Mouse (Mus musculus) stomach, adult 2 months (tissue): ENCODE results near the gene Obp2a. TPM values are rescaled to one million over a fixed set of nuclear protein-coding genes. Genes with fewer than 3 reads are reported as not detected.

Experiments
- polyA plus RNA-seq: library from polyadenylated mRNA; depleted of rRNA; stranded (reverse); fragments of >200 nt; gene quantifications from 2 replicates; pipeline ENCODE4 v1.2.3, GENCODE M21; 2012; rRNA removed

Obp2a gene
- polyA plus RNA-seq, result 0.59 and 2.0 TPM in 2 replicates

GRCm38 (mm10) chr2:25699743-25700142, at the start of gene Obp2a:
Gene Obp2a, plus strand, starts transcription at chr2:25700043.

GRCm38 (mm10) chr2:25652902-25653301, 46.9 kb upstream of the Obp2a start, which contains the start of gene Lcn8:
Gene Lcn8, plus strand, starts transcription at chr2:25653120.

GRCm38 (mm10) chr2:25657652-25658051, 42.2 kb upstream of the Obp2a start, which contains the start of gene Lcn5:
Gene Lcn5, plus strand, starts transcription at chr2:25657952.

GRCm38 (mm10) chr2:25676486-25676885, 23.4 kb upstream of the Obp2a start, which contains the start of gene Lcn6:
Gene Lcn6, plus strand, starts transcription at chr2:25676786.

GRCm38 (mm10) chr2:25682426-25682825, 17.4 kb upstream of the Obp2a start, which contains the start of gene Lcn10:
Gene Lcn10, plus strand, starts transcription at chr2:25682726.

GRCm38 (mm10) chr2:25706643-25707481, 7.0 kb downstream of the Obp2a start, which contains the start of gene Bmyc:
Gene Bmyc, plus strand, starts transcription at chr2:25706739.

GRCm38 (mm10) chr2:25736709-25737108, 36.9 kb downstream of the Obp2a start, which contains the start of gene Obp2b:
Gene Obp2b, plus strand, starts transcription at chr2:25737009.

Other genes with a start within 250 kb of the Obp2a start
- 208 and 316 TPM in 2 replicates for gene Clic3, start 243.2 kb upstream of the Obp2a start, polyA plus RNA-seq
- gene Paxx, start 238.9 kb upstream of the Obp2a start, polyA plus RNA-seq, result 60.7 and 89.3 TPM in 2 replicates
- gene Ptgds, start 230.0 kb upstream of the Obp2a start, polyA plus RNA-seq, result 2.0 and 3.4 TPM in 2 replicates
- 0.26 TPM in 1 of 2 replicates, not detected in the other for gene Lcn12, start 206.1 kb upstream of the Obp2a start, polyA plus RNA-seq
- gene Fbxw5, start 199.3 kb upstream of the Obp2a start, polyA plus RNA-seq, result 31.7 and 32.1 TPM in 2 replicates
- gene C8g, start 198.3 kb upstream of the Obp2a start, polyA plus RNA-seq, result 0.94 and 1.9 TPM in 2 replicates
- gene Traf2, start 153.1 kb upstream of the Obp2a start, polyA plus RNA-seq, result 5.6 and 6.2 TPM in 2 replicates
- gene Edf1, start 142.2 kb upstream of the Obp2a start, polyA plus RNA-seq, result 53.7 and 66.4 TPM in 2 replicates
- 0.94 and 1.5 TPM in 2 replicates for gene Mamdc4, start 125.2 kb upstream of the Obp2a start, polyA plus RNA-seq
- 15.1 and 16.4 TPM in 2 replicates for gene Phpt1, start 124.8 kb upstream of the Obp2a start, polyA plus RNA-seq
- gene Ajm1, start 118.3 kb upstream of the Obp2a start, polyA plus RNA-seq, result 3.4 and 4.3 TPM in 2 replicates
- 34.2 and 35.2 TPM in 2 replicates for gene Rabl6, start 91.5 kb upstream of the Obp2a start, polyA plus RNA-seq
- gene Ccdc183, start 82.4 kb upstream of the Obp2a start, polyA plus RNA-seq, result not detected in 2 replicates
- 11.7 and 12.7 TPM in 2 replicates for gene Tmem141, start 78.0 kb upstream of the Obp2a start, polyA plus RNA-seq
- gene Fcna, start 72.0 kb upstream of the Obp2a start, polyA plus RNA-seq, result 2.1 and 3.0 TPM in 2 replicates
- gene Lcn8, start 46.9 kb upstream of the Obp2a start, polyA plus RNA-seq, result 2.0 TPM in 1 of 2 replicates, not detected in the other
- 2.0 TPM in 1 of 2 replicates, not detected in the other for gene Lcn5, start 42.1 kb upstream of the Obp2a start, polyA plus RNA-seq
- 0.17 TPM in 1 of 2 replicates, not detected in the other for gene Lcn6, start 23.3 kb upstream of the Obp2a start, polyA plus RNA-seq
- gene Lcn10, start 17.3 kb upstream of the Obp2a start, polyA plus RNA-seq, result 0.40 TPM in 1 of 2 replicates, not detected in the other
- gene Bmyc, start 6.7 kb downstream of the Obp2a start, polyA plus RNA-seq, result 31.9 and 46.7 TPM in 2 replicates
- not detected in 2 replicates for gene Obp2b, start 37.0 kb downstream of the Obp2a start, polyA plus RNA-seq
- not detected in 2 replicates for gene Lcn3, start 65.5 kb downstream of the Obp2a start, polyA plus RNA-seq
- not detected in 2 replicates for gene Lcn11, start 77.0 kb downstream of the Obp2a start, polyA plus RNA-seq
- gene Gm13539, start 82.2 kb downstream of the Obp2a start, polyA plus RNA-seq, result not detected in 2 replicates
- gene Glt6d1, start 115.8 kb downstream of the Obp2a start, polyA plus RNA-seq, result not detected in 2 replicates
- gene Lcn9, start 123.1 kb downstream of the Obp2a start, polyA plus RNA-seq, result 0.91 TPM in 1 of 2 replicates, not detected in the other
- gene Sohlh1, start 147.2 kb downstream of the Obp2a start, polyA plus RNA-seq, result not detected in 2 replicates
- 0.45 and 0.58 TPM in 2 replicates for gene Kcnt1, start 163.7 kb downstream of the Obp2a start, polyA plus RNA-seq